Mouse (Mus musculus) limb, embryonic 13.5 days (tissue): ENCODE measurements around the gene Sparcl1. TPM values are rescaled to one million over a fixed set of nuclear protein-coding genes. Genes with fewer than 3 reads are reported as not detected.
A peak's percentile ranks its signal among the peaks of the same experiment; 100 is the strongest.

Experiments
- ATAC-seq: fragments of 200-750 bp; cut with Nextera tagmentation; 2 replicates; pipeline ENCODE4 v1.8.0; 2017; ENCODE audit warnings: low read depth, moderate number of reproducible peaks, moderate TSS enrichment; ENCODE audit not compliant: low FRiP score
- H3K27ac ChIP-seq: fragments of 300-500 bp; sonication (generic); 2 replicates; pipeline ENCODE4 v1.5.1; 2015; ENCODE audit warnings: inconsistent platforms, mild to moderate bottlenecking, moderate library complexity
- H3K27me3 ChIP-seq: fragments of 300-500 bp; sonication (generic); 2 replicates; pipeline ENCODE4 v1.6.1; 2015; ENCODE audit warnings: mild to moderate bottlenecking, inconsistent platforms
- H3K36me3 ChIP-seq: fragments of 300-500 bp; sonication (generic); 2 replicates; pipeline ENCODE4 v1.6.1; 2015; ENCODE audit warnings: inconsistent platforms, mild to moderate bottlenecking, moderate library complexity
- H3K4me1 ChIP-seq: fragments of 300-500 bp; sonication (generic); 2 replicates; pipeline ENCODE4 v1.6.1; 2015; ENCODE audit warnings: inconsistent platforms
- H3K4me2 ChIP-seq: fragments of 300-500 bp; sonication (generic); replicated peaks from 2 replicates; pipeline ENCODE4 v1.6.1; 2015; ENCODE audit warnings: inconsistent platforms, mild to moderate bottlenecking, moderate library complexity
- H3K4me3 ChIP-seq: fragments of 300-500 bp; sonication (generic); 2 replicates; pipeline ENCODE4 v1.5.1; 2015; ENCODE audit warnings: moderate library complexity, mild to moderate bottlenecking, inconsistent platforms
- H3K9ac ChIP-seq: fragments of 300-500 bp; sonication (generic); 2 replicates; pipeline ENCODE4 v1.6.1; 2015; ENCODE audit warnings: mild to moderate bottlenecking, inconsistent platforms
- H3K9me3 ChIP-seq: fragments of 300-500 bp; sonication (generic); 2 replicates; pipeline ENCODE4 v1.6.1; 2016; ENCODE audit warnings: inconsistent platforms
- WGBS: fragments of 180-500 bp; shearing (Covaris S2); methylation state at CpG from one replicate; pipeline ENCODE4 v1.1.7; 2015; 5-methylcytosine and 5-hydroxymethylcytosine counted together
- polyA plus RNA-seq: library from polyadenylated mRNA; unstranded; fragments of >200 nt; fragmentation: Nextera tagmentation; extraction: Ambion mirVana; gene quantifications from 2 replicates; pipeline ENCODE4 v1.2.1, GENCODE M21; 2015

Sparcl1 gene
- 49.6 and 50.6 TPM in 2 replicates for polyA plus RNA-seq

DNA sequence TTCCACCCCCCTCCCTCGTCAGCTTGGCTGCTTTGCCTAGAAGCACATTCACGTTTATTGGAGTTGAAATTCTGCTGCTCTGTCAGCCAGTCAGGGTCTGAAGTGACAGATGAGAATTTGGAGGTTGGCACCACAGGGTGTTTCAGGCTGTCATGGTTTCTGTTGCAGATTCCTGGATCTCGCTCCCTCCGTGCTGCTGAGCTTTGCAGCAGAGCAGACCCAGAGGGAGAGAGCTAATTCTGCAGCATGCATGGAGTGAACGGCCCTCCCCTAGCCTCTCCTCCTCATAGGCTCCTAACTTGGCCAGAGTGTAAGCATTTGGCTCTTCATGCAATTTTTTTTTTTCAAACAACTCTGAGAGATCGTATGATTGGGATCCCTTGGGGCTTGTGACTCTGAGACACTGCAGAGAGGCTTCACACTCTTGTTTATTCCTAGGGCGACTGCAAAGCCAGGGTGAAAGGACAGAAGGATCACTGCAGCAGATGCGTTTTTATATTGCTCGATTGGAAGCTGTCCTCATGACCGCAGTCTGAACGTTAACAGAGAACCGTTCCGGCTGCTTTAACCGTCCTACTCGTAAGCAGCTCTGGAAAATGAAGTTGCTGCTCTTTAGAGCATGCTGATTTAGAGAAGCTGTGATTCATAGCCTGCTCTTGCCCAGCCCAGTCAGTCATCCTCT, at the start of gene Sparcl1:
Sparcl1 (minus strand) TSS at position 243 of the 682 bp plus-strand sequence.
- Histone ChIP-seq H3K4me1 (peaks cover 52% of the 10 kb centered on the region), H3K27me3 (no peaks in the 10 kb centered on the region; the same call in 1 of the 2 replicates), H3K4me2 (peak within 1 kb of the TSS; percentile 53), H3K9ac (peak within 1 kb of the TSS; percentile 55), H3K9me3 (no peaks in the 10 kb centered on the region), H3K27ac (peak within 1 kb of the TSS; percentile 58), H3K4me3 (peak within 1 kb of the TSS; percentile 24), H3K36me3 (no peaks in the 10 kb centered on the region)
- WGBS: 17% methylated on average over 15 of the region's 15 CpGs
- 0 out of 2 replicates have a peak, but pooled peaks have one; percentile 39 for ATAC-seq

DNA sequence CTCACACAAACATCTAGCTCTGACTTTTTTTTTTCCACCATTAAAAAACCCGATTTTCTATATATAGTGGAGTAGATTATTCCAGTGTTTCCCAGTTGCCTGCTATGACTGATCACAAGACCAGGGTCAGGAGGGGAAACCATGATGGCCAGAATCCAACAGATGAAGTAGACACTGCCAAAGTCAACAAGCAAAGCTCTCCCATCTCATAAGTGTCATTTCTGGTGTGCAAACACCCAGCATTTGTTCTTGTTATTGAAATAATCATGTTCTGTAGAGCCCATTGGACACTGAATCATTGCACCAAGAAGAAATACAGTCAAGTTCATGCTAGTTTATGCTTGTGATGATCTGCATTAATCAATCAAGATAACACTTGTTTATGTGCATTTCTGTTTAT, 47.9 kb upstream of the Sparcl1 start:
- Histone ChIP-seq H3K4me3 (no peak overlapping the region), H3K9me3 (no peaks in the 10 kb centered on the region; the same call in 1 of the 2 replicates), H3K27me3 (no peaks in the 10 kb centered on the region), H3K36me3 (no peaks in the 10 kb centered on the region), H3K9ac (no peak overlapping the region), H3K4me2 (no peak overlapping the region), H3K4me1 (peaks cover 4% of the 10 kb centered on the region; the same call in 1 of the 2 replicates), H3K27ac (no peak overlapping the region)
- WGBS: 68% methylated on average over 1 of the region's 1 CpGs
- no peak for ATAC-seq

DNA sequence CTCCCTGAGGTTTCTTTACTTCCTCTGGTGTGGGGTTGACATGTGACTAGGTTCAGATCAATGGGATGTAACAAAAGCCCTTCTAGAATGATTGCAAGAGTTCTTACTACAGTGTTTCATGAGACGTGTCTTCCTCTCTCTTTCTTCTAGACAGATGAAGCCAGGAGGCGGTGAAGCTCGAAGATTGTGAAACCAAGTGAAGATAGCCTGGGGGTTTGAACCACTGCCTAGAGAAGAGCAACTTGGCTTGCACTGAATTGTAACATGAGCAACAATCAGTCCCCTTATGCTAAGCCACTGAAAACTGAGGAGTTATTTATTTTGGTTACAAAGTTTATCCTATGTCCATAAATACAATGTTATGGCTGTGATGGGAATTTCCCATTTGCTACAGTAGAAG, 47.0 kb upstream of the Sparcl1 start:
- H3K4me3 ChIP-seq: no peak overlapping the region
- no peak overlapping the region for H3K27ac ChIP-seq
- no peak overlapping the region for H3K4me2 ChIP-seq
- H3K9me3 ChIP-seq: no peaks in the 10 kb centered on the region; the same call in 1 of the 2 replicates
- no peak overlapping the region for H3K9ac ChIP-seq
- 83% methylated on average over 3 of the region's 3 CpGs for WGBS
- ATAC-seq: no peak
- H3K36me3 ChIP-seq: no peaks in the 10 kb centered on the region
- no peaks in the 10 kb centered on the region for H3K27me3 ChIP-seq
- H3K4me1 ChIP-seq: peaks cover 4% of the 10 kb centered on the region; the same call in 1 of the 2 replicates

DNA sequence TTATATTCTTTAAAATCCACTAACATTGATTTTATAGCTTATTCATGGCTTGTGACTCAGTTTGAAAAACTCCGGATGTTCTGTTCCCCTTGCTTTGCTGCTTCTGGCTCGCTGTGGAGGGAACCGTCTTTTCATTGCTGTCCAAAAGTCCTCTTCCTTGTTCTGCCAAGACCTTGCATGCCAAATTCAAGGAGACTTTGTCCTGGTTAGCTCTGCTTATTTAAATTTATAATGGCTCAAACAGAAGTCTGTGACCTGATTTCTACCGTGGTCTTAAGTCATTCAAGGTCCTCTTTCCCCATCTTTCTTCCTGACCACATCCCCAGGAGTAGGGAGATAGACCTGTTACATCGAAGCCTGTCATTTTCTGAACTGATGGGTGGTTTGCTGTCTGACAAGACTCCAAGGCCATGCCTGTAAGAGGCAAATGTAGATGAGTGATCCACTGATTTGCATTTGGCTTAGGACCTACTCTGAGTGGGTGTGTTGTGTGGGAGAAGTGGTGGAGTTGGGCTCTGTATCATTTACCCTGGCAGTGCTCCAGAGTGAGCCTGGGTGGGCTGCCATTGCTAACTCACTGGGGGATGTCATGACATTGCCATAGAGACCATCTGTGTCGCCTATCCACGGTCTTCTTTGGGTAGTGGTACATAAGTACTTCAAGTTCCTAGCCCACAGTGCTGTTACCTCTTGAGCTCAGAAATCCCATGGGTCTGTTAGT, 45.0 kb upstream of the Sparcl1 start:
- ATAC-seq: no peak
- no peaks in the 10 kb centered on the region for H3K27me3 ChIP-seq
- H3K4me1 ChIP-seq: no peaks in the 10 kb centered on the region
- no peak overlapping the region for H3K9ac ChIP-seq
- no peak overlapping the region for H3K27ac ChIP-seq
- no peak overlapping the region for H3K4me2 ChIP-seq
- H3K4me3 ChIP-seq: no peak overlapping the region
- WGBS: 82% methylated on average over 7 of the region's 7 CpGs
- H3K9me3 ChIP-seq: no peaks in the 10 kb centered on the region; the same call in 1 of the 2 replicates
- H3K36me3 ChIP-seq: no peaks in the 10 kb centered on the region

DNA sequence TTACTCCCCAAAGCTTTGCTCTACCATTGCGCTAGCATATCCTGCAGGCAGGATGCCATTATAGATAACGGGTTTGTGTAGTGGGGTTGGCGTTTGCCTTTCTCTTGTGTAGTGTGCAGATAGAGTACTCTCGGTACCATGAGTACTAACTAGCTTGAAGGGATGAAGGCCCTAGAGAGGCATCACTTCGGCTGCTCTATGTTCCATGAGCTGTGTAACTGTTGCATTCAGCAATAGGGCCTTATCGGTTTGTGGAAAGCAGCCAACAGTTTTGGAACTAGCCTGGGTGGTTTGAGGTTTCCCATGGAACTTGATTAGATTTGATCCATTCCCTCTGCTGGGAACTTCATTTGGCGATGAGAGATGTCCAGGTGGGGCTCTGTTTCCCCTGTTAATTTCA, 44.2 kb upstream of the Sparcl1 start:
- no peak for ATAC-seq

DNA sequence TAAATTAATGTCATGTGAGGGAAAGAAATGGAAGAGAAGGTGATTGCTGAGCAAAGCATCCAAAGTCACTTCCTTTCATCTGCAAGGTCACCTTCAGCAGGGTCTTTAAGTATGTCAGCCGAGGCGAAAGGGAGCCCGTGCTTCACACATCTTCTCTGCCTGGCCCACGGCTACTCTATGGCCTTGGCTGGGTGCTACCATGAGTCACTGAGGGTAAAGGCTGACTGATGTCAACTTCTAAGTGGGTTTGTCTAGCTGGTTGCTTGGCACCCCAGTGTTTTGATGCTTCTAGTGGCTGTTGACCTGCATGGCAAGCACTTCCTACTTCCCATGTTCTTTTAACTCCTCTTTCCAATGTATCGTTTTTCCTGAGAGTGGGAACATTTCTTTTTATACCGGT, 36.7 kb upstream of the Sparcl1 start:
- 85% methylated on average over 6 of the region's 6 CpGs for WGBS
- Histone ChIP-seq H3K9ac (no peak overlapping the region), H3K27ac (no peak overlapping the region), H3K4me1 (no peaks in the 10 kb centered on the region), H3K4me3 (no peak overlapping the region), H3K36me3 (no peaks in the 10 kb centered on the region), H3K4me2 (no peak overlapping the region), H3K27me3 (no peaks in the 10 kb centered on the region), H3K9me3 (no peaks in the 10 kb centered on the region)
- no peak for ATAC-seq

More for the DNA sequence above, 44.2 kb upstream of the Sparcl1 start:
- Histone ChIP-seq H3K27ac (no peak overlapping the region), H3K9me3 (no peaks in the 10 kb centered on the region; the same call in 1 of the 2 replicates), H3K36me3 (no peaks in the 10 kb centered on the region), H3K9ac (no peak overlapping the region), H3K4me3 (no peak overlapping the region), H3K4me1 (no peaks in the 10 kb centered on the region), H3K27me3 (no peaks in the 10 kb centered on the region), H3K4me2 (no peak overlapping the region)
- WGBS: 88% methylated on average over 7 of the region's 7 CpGs

DNA sequence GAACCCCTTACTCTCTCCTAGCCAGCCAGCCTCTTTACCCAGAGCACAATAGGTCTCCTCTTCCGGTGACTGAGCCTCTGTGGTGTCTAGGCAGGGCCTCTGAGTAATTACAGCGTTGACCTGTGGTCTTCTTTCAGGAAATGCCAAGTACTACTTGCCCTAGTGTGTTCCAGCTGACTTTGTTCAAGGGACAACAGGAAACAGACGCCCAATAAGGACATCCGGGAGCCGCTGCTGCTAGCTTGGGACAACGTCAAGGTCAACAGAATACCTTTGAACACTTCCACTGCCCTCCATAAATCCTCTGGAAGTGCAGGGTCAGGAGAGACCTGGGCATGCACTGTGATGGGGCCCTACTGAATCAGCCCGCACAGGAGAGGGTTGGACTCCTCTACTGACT, 35.8 kb upstream of the Sparcl1 start:
- no peaks in the 10 kb centered on the region for H3K36me3 ChIP-seq
- no peak overlapping the region for H3K4me2 ChIP-seq
- WGBS: 42% methylated on average over 7 of the region's 7 CpGs
- no peak for ATAC-seq
- H3K4me3 ChIP-seq: no peak overlapping the region
- no peaks in the 10 kb centered on the region for H3K4me1 ChIP-seq
- no peak overlapping the region for H3K9ac ChIP-seq
- H3K9me3 ChIP-seq: no peaks in the 10 kb centered on the region
- H3K27me3 ChIP-seq: no peaks in the 10 kb centered on the region
- no peak overlapping the region for H3K27ac ChIP-seq

DNA sequence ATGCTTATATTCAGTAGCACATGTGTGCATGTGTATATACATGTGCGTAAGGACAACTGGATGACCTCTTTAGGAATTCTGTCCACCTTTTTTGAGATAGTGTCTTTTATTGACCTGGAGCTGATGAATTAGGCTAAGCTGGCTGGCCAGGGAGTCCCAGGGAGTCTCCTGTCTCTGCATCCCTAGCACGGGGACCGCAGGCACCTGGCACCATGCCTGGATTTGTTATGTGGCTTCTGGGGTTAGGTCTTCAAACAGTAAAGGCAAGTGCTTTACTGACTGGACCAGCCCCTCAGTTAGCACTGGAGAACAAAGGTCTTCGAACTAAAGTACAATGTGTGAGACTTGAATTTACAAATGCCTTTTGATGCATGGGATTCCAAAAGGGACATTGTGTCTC, 30.5 kb upstream of the Sparcl1 start:
- no peaks in the 10 kb centered on the region for H3K27me3 ChIP-seq
- no peak overlapping the region for H3K27ac ChIP-seq
- no peaks in the 10 kb centered on the region for H3K36me3 ChIP-seq
- no peak for ATAC-seq
- WGBS: 80% methylated on average over 4 of the region's 4 CpGs
- no peaks in the 10 kb centered on the region for H3K4me1 ChIP-seq
- no peak overlapping the region for H3K4me3 ChIP-seq
- H3K9ac ChIP-seq: no peak overlapping the region
- H3K9me3 ChIP-seq: no peaks in the 10 kb centered on the region
- no peak overlapping the region for H3K4me2 ChIP-seq

DNA sequence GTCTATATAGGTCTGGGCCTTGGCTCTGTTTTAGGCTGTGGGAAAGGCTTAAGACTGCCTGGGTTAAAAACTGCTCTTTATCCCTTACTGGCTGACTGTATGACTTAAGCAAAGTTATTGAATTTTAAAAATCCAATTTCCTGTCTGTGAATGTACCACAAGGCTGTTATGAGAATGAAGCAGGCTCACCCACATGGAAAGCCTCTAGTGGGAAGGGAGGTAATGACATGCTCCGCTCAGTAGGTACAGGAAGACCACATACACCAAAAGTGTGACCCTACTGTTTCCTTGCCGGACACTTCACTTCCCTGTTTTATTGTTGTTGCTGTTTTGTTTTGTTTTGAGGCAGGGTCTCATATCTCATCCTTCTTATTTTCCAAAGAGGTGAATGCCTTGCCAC, 27.5 kb upstream of the Sparcl1 start:
- H3K4me1 ChIP-seq: no peaks in the 10 kb centered on the region
- H3K27me3 ChIP-seq: no peaks in the 10 kb centered on the region
- no peak overlapping the region for H3K4me3 ChIP-seq
- H3K36me3 ChIP-seq: no peaks in the 10 kb centered on the region
- H3K9ac ChIP-seq: no peak overlapping the region
- H3K9me3 ChIP-seq: no peaks in the 10 kb centered on the region
- no peak for ATAC-seq
- 71% methylated on average over 2 of the region's 2 CpGs for WGBS
- H3K27ac ChIP-seq: no peak overlapping the region
- no peak overlapping the region for H3K4me2 ChIP-seq

DNA sequence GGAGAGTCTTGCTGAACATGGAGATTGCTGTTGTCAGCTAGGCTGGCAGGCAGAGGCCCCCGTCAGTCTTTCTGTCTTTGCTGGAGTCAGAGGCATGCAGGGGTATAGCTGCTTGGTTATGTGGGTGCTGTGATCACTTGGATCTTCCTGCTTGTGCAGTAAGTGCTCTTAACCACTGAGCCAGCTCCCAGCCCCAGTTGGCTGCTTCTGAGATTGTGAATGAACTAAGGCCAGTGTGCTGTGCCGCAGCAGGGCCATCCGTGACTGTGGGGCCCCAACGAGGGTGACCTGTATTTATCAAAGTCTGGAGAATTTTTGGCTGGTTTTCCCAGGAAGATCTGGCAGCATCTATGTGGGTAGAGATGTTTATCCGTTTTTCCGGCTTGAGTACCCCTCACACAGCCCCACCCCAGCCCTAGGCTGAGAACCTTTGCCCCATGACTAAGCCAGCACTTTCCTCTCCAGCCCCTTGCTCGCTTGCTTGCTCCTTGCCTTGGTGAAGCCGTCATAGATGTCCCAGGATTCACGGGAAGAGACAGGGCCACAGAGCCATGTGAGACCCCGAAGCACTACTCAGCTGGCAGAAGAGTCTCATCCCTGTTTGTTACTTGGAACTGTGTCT, 24.5 kb upstream of the Sparcl1 start:
- ATAC-seq: no peak
- H3K4me3 ChIP-seq: no peak overlapping the region
- 77% methylated on average over 10 of the region's 10 CpGs for WGBS

DNA sequence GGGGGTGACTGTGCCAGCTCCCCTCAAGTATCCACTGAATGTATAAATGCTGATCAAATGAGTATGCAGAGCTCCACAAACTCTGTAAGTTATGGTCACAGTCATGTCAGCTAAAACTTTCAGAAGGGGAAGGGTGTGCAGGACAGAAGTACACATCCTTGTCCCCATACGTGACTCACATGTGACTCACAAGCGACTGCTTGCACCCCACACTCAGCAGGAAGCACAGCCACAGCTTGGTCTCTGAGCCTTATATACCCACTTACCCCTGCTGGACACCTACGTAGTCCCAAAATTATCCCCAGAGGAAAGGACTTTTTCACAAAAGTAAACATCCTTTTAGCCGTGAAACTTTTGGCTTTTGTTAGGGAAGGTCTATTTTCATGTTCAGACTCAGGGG, 20.2 kb upstream of the Sparcl1 start:
- peaks cover 3% of the 10 kb centered on the region for H3K4me1 ChIP-seq
- 79% methylated on average over 4 of the region's 4 CpGs for WGBS
- no peak overlapping the region for H3K27ac ChIP-seq
- no peak overlapping the region for H3K4me2 ChIP-seq
- no peaks in the 10 kb centered on the region for H3K9me3 ChIP-seq
- H3K4me3 ChIP-seq: no peak overlapping the region
- no peak for ATAC-seq
- no peaks in the 10 kb centered on the region for H3K27me3 ChIP-seq
- no peaks in the 10 kb centered on the region for H3K36me3 ChIP-seq
- no peak overlapping the region for H3K9ac ChIP-seq

More for the DNA sequence above, 24.5 kb upstream of the Sparcl1 start:
- Histone ChIP-seq H3K27me3 (no peaks in the 10 kb centered on the region), H3K4me2 (no peak overlapping the region), H3K36me3 (no peaks in the 10 kb centered on the region), H3K4me1 (no peaks in the 10 kb centered on the region), H3K27ac (no peak overlapping the region), H3K9me3 (no peaks in the 10 kb centered on the region), H3K9ac (no peak overlapping the region)

DNA sequence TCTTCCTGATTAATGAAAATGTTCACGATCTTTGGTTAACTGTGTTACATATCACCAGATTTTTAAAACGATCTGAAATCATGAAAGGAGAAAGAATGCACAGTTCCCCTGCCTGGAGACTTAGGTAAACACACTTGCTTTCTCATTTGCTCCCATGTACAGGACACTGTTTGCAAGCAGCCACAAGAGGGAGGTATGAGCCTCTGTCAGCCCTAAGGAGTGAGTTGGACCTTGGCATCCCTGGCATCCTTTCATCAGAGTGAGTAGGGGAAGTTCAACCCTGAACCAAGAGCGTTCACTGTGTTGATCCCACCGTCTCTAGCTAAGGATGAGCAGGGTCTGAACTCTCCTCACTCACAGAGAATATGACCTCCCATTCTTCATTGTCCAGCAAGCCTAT, 18.0 kb upstream of the Sparcl1 start:
- 69% methylated on average over 4 of the region's 4 CpGs for WGBS
- no peak for ATAC-seq
- H3K4me1 ChIP-seq: peaks cover 11% of the 10 kb centered on the region
- H3K9ac ChIP-seq: no peak overlapping the region
- no peak overlapping the region for H3K4me3 ChIP-seq
- H3K27ac ChIP-seq: no peak overlapping the region
- H3K36me3 ChIP-seq: no peaks in the 10 kb centered on the region
- no peak overlapping the region for H3K4me2 ChIP-seq
- H3K27me3 ChIP-seq: no peaks in the 10 kb centered on the region
- H3K9me3 ChIP-seq: no peaks in the 10 kb centered on the region
